Mouse (Mus musculus): ENCODE measurements around the gene Apobec1. TPM values are rescaled to one million over a fixed set of nuclear protein-coding genes. Genes with fewer than 3 reads are reported as not detected.
"Not testable (repeated sequence)": the region's sequence is repeated elsewhere in the genome, so short reads cannot be mapped to it uniquely, and the experiment has no call there.

The Apobec1 gene
- total RNA-seq (2014; rRNA removed; ENCODE audit: low replicate concordance) (21.0 and 30.9 TPM in 2 replicates), polyA plus RNA-seq (2015; fragmentation: Nextera tagmentation; extraction: Ambion mirVana) (3.9 and 4.2 TPM in 2 replicates)

DNA sequence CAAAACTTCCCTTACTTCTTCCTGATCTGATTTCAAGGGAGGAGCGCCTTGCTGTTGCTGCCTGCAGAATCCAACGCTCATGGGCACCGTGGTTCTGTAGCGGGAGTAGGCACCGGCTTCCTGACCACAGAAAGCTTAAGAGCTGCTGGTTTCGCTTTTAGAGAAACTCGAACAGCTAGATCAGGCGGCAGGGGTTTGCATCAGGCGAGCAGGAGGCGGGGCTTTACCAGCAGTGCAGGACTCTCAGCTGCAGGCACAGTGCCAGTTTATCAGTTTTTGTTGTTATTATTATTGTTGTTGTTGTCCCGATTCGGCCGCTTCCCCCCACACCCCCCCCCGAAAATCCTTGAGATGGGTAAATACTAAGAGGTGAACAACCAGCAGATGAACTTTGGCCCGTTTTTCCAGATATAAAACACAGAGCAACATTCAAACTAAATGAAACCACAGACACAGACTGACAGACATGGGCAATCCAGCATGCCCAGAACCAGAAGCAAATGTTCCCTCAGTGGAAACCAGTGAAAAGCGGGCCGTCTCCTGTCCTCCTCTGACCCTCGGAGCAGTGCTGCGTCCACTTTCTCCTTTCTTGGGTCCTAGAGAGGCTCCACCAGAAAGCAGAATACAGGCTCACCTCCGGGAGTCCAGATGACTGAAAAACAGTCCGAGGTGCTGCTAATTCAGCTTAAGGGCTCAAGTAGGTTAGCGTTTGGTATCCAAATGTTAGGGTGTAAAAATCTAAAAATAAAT lies at the start of gene Apobec1:
Gene Apobec1 (minus strand): TSS at position 203 of the 750 bp plus-strand sequence.
- DNase-seq (ENCODE audit: low spot score) (peak; percentile 77), ATAC-seq (ENCODE audit: insufficient read depth, low read depth) (peak; percentile 83)
- Histone ChIP-seq H3K27me3 (ENCODE audit: control insufficient read depth, insufficient read depth, low read length) (no peaks in the 10 kb centered on the region), H3K9me3 (replicated peaks; ENCODE audit: control insufficient read depth, low read length) (no peaks in the 10 kb centered on the region), H3K9ac (replicated peaks; ENCODE audit: low read depth, low read length) (peak within 1 kb of the TSS; percentile 70), H3K27ac (ENCODE audit: low read depth) (peak within 1 kb of the TSS; percentile 78), H3K36me3 (replicated peaks; ENCODE audit: control insufficient read depth, insufficient read depth, low read length) (no peaks in the 10 kb centered on the region), H3K4me2 (ENCODE audit: low read depth, low read length) (peak within 1 kb of the TSS; percentile 79), H3K4me1 (ENCODE audit: control insufficient read depth, insufficient read depth) (no peaks in the 10 kb centered on the region), H3K4me3 (ENCODE audit: low read depth, low read length) (peak within 1 kb of the TSS; percentile 69)
- WGBS = 2% methylated on average over 22 of the region's 22 CpGs
- TF ChIP-seq EP300 (IDR thresholded peaks at IDR 0.05; ENCODE audit: low read depth) (no peak), CTCF (IDR thresholded peaks at IDR 0.05; ENCODE audit: low read depth) (no peak)

DNA sequence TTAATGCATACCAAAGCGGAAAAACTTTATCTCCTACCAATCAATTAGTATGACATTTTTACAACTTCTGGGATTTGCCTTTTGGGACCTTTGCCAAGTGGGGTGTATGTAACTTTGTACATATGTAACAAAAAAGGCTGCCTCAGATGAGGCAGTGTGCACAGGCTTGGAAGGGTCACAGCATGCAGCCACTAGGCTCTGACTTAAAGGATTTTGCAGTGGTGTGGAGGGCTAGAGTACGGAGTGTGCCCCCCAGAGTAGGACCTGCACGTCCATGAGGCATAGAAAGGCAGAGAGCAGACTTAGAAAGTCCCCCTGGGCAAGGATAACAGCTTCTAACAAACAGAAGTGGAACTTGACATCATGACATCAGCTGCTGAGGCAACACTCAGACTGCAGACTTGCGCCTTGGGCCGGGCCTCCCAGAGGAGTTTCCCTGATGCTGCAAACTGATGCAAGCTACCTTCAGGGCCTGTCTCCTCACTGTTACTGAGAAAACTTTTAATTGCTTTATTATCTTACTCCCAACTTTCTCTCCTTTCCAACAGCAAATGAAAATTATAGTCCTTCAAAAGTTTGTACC lies 48.2 kb upstream of the Apobec1 start:
- DNase-seq (ENCODE audit: low spot score) (no peak), ATAC-seq (ENCODE audit: insufficient read depth, low read depth) (no peak)
- H3K4me3 ChIP-seq (ENCODE audit: low read depth, low read length) = no peak overlapping the region
- H3K4me1 ChIP-seq (ENCODE audit: control insufficient read depth, insufficient read depth) = no peaks in the 10 kb centered on the region
- H3K27me3 ChIP-seq (ENCODE audit: control insufficient read depth, insufficient read depth, low read length) = no peaks in the 10 kb centered on the region
- 0 out of 2 replicates have a peak, but pooled peaks cover 2% of the 10 kb centered on the region for H3K9me3 ChIP-seq (replicated peaks; ENCODE audit: control insufficient read depth, low read length)
- H3K9ac ChIP-seq (replicated peaks; ENCODE audit: low read depth, low read length) = no peak overlapping the region
- H3K4me2 ChIP-seq (ENCODE audit: low read depth, low read length) = no peak overlapping the region
- H3K27ac ChIP-seq (ENCODE audit: low read depth) = no peak overlapping the region
- TF ChIP-seq EP300 (IDR thresholded peaks at IDR 0.05; ENCODE audit: low read depth) = no peak
- TF ChIP-seq CTCF (IDR thresholded peaks at IDR 0.05; ENCODE audit: low read depth) = no peak
- H3K36me3 ChIP-seq (replicated peaks; ENCODE audit: control insufficient read depth, insufficient read depth, low read length) = no peaks in the 10 kb centered on the region
- WGBS = 69% methylated on average over 5 of the region's 5 CpGs

DNA sequence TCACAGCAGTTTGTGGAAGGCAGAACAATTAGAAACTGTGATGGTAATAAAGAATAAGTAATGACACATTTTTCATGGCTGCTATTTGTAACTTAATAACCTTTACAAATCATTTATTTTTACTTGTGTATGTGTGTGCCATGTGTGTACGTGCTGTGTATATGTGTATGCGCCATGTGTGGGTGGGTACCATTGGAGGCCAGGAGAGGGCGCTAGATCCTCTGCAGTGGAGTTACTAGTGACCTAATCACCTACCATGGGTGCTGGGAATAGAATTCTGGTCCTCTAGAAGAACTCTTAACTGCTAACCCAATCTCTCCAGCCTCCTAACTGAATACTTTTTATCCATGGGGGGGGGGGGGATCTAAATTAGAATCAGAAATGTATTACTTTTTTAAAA lies 47.7 kb upstream of the Apobec1 start:
- Histone ChIP-seq H3K27me3 (ENCODE audit: control insufficient read depth, insufficient read depth, low read length) (no peaks in the 10 kb centered on the region), H3K9ac (replicated peaks; ENCODE audit: low read depth, low read length) (no peak overlapping the region), H3K4me1 (ENCODE audit: control insufficient read depth, insufficient read depth) (no peaks in the 10 kb centered on the region), H3K4me3 (ENCODE audit: low read depth, low read length) (no peak overlapping the region), H3K4me2 (ENCODE audit: low read depth, low read length) (no peak overlapping the region), H3K36me3 (replicated peaks; ENCODE audit: control insufficient read depth, insufficient read depth, low read length) (no peaks in the 10 kb centered on the region), H3K9me3 (replicated peaks; ENCODE audit: control insufficient read depth, low read length) (0 out of 2 replicates have a peak, but pooled peaks cover 2% of the 10 kb centered on the region), H3K27ac (ENCODE audit: low read depth) (no peak overlapping the region)
- ATAC-seq (ENCODE audit: insufficient read depth, low read depth) = no peak
- no peak for DNase-seq (ENCODE audit: low spot score)
- TF ChIP-seq CTCF (IDR thresholded peaks at IDR 0.05; ENCODE audit: low read depth) (no peak), EP300 (IDR thresholded peaks at IDR 0.05; ENCODE audit: low read depth) (no peak)
- 73% methylated on average over 3 of the region's 3 CpGs for WGBS

DNA sequence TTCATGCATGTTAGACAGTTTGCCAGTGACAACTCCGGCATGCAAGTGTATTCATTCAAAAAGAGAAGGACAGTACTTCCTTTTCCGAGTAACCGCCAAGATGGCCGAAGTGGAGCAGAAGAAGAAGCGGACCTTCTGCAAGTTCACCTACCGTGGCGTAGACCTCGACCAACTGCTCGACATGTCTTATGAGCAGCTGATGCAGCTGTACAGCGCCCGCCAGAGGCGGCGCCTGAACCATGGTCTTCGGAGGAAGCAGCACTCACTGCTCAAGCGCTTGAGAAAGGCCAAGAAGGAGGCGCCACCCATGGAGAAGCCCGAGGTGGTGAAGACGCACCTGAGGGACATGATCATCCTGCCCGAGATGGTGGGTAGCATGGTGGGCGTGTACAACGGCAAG lies 42.0 kb upstream of the Apobec1 start:
- not testable (repeated sequence) for H3K36me3 ChIP-seq (replicated peaks; ENCODE audit: control insufficient read depth, insufficient read depth, low read length); H3K9me3 ChIP-seq (replicated peaks; ENCODE audit: control insufficient read depth, low read length); H3K9ac ChIP-seq (replicated peaks; ENCODE audit: low read depth, low read length); H3K4me3 ChIP-seq (ENCODE audit: low read depth, low read length); H3K4me1 ChIP-seq (ENCODE audit: control insufficient read depth, insufficient read depth); H3K27me3 ChIP-seq (ENCODE audit: control insufficient read depth, insufficient read depth, low read length); ATAC-seq (ENCODE audit: insufficient read depth, low read depth); DNase-seq (ENCODE audit: low spot score); H3K4me2 ChIP-seq (ENCODE audit: low read depth, low read length); H3K27ac ChIP-seq (ENCODE audit: low read depth)
- WGBS = 84% methylated on average over 19 of the region's 21 CpGs

DNA sequence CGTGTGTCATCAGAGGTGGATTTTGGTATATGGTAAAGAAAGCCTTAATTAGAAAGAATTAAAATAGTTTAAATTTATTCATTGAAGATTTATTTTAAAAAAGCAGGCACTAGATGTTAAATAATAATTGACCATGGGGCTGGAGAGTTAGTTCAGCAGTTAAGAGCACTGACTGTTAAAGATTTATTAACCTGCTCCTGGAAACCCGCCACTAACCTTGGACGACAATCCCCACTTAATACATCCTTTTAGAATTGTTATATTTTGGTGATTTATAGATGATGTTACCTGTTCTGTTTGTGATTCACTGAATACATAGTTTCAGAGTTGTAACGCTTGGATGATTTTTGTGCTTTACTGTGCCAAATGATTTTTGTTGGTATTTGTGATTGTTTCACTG lies 35.3 kb upstream of the Apobec1 start:
- H3K9ac ChIP-seq (replicated peaks; ENCODE audit: low read depth, low read length); H3K4me2 ChIP-seq (ENCODE audit: low read depth, low read length); H3K27ac ChIP-seq (ENCODE audit: low read depth); H3K9me3 ChIP-seq (replicated peaks; ENCODE audit: control insufficient read depth, low read length); DNase-seq (ENCODE audit: low spot score); H3K36me3 ChIP-seq (replicated peaks; ENCODE audit: control insufficient read depth, insufficient read depth, low read length); H3K27me3 ChIP-seq (ENCODE audit: control insufficient read depth, insufficient read depth, low read length); H3K4me3 ChIP-seq (ENCODE audit: low read depth, low read length); H3K4me1 ChIP-seq (ENCODE audit: control insufficient read depth, insufficient read depth); ATAC-seq (ENCODE audit: insufficient read depth, low read depth): not testable (repeated sequence)
- WGBS = 77% methylated on average over 4 of the region's 4 CpGs

All from heart, postnatal 0 days (tissue).